Mouse (Mus musculus) heart, adult 11 months (tissue): ENCODE data around the gene Efcab3.
"Not testable (repeated sequence)": the region's sequence is repeated elsewhere in the genome, so short reads cannot be mapped to it uniquely, and the experiment has no call there.

Source experiments
- DNase-seq: peaks from one replicate; pipeline ENCODE4 v3.0.0; 2022

Efcab3 gene

DNA sequence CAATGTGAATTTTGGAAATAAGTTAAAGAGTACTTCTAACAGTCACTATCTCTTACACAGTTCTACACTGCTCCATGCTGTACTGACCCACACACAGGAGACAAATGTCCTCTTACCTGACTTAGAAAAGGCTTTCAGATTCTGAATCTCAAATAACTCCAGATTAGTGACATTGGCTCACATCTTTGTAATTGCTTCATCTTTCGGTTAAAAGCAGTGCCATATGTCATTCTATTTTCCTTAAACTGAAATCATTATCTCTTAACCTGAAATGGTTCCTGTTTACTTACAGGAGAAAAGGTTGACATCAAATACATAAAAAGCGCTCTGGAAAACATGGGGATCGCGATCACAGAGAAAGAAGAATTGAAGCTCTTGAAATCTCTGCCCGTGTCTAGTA is at the start of gene Efcab3:
TSS of gene Efcab3 (plus strand) at position 301 of the 400 bp plus-strand sequence.
- DNase-seq = no peak

DNA sequence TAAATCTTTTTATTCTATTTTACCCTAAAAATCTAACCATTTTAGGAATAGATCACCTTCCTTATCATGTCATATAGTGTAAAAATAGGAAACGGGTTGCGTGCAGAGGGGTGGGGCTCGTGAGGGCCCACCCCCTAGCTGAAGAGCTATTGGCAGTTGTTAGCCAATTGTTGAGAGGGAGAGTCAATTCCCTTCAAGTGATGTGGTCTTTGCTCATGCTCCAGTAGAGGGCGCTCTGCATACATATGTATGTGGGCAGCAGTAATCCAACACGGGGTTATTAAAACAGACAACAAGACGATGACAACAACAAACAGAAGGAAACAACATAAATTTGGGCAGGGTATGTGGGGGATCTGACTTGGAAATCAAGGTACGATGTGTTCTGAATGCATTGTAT is 42.3 kb upstream of the Efcab3 start:
- no peak for DNase-seq

DNA sequence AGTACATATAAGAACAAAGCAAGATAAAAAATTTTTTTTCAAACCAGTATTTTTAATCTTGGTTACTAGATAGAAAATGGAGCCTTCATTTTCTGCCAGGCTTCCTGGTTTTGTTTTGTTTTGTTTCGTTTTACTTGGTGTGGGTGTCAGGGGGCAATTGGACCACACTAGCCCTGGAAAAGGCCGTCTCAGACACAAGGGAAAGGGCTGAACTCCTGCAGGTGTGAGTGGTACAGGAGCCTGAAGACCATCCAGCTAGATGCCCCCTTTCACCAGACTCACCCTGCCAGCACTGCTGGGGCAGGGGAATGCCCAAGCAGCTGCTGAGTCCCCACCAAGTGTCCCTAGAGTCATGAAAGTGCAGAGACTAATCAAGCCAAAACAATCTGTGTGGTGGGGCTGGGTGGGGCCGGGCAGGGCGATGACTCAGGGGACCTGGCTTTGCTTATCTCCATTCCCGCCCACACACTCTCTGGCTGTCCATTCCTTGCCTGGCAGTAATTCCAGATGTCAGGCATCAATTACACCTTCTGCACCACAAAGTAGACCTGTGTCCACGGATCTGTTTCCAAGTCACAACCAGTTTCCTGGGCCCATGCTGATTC is 34.5 kb upstream of the Efcab3 start:
- DNase-seq = peak; percentile 74

DNA sequence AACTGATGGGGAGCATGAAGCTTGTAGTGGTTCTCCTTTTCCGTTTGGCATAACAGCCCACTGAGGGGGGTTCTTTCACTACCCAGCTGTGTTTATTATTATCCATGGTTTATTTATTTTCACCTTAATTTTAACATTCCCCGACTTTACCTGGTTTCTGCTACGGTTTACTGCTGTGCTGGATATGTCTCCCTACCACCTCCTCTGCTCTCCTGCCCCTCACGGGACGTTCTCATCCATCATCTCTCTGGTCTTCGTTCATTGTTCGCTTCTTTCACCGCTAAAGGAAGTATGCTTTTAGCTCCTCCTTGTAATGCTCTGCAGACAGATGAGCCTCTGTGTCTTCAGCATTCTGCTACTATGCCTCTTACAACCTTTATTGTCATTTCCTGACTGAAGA is 33.9 kb upstream of the Efcab3 start:
- no peak for DNase-seq

DNA sequence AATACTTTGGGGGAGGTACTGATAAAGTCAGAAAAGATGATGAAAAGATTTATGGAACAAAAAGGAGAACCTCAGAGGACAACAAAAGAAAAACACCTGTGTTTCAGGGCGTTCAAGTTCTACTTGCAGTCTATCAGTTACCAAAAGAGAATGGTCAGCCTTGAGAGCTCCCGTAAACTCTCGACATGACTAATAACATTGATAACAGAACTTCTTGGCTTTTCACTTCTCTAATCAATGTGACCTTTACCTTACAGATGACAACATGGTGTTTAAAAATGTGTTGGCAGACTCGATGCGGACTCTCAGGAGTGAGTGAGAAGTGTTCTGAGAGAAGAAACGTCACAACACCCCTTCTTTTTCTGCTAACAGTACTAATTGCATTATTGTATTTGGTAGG is 33.2 kb upstream of the Efcab3 start:
- no peak for DNase-seq

DNA sequence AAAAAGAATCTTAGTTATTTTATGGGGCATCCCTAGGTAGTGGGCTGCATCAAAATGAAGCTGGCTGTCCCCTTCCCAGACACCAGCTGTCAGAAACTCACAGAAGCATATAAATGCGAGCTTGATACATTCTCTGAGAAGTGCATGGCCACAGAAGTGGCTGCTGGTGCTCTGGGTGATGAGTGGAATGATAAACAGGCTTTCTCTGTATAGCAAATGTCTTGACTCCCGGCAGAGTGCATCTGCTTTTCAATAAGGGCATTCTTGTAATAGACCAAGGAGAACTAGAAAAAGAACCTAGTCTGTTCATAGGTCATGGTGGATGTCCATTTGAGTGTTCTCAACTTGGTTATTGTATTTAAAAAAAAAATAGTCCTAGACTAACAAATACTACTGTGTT is 32.3 kb upstream of the Efcab3 start:
- DNase-seq = no peak

DNA sequence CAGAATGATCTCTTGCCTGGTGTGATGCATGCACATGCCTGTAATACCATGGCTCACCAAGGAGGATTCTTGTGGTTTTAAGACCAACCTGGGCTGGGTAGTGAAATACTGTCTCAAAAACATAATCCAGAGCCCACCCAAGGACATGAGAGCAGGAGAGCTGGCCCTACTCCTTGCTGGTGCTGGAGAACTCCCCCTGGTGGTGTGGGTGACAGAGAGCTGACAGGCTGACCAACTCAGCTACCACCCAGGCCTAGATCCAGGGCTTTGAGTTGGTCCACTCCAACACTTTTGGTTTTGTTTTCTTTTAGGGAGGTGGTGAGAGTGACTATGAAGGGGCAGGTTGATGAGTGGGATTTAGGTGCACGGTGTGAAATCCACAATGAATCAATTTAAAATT is 28.3 kb upstream of the Efcab3 start:
- DNase-seq = peak; percentile 51

DNA sequence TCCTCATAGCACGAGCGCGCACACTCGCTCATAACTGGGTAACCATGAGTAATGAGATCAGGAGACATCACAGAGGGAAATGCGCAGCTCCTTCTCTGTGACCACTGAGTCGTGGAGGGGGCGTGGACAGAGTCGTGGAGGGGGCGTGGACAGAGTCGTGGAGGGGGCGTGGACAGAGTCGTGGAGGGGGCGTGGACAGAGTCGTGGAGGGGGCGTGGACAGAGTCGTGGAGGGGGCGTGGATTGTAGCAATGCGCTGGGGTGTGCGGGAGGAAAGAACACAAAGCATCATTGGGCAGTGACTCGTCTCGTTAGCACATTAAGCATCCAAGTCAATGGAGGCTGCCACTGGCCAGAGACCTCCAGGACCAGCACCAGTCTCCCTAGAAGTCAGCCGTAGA is 49.1 kb downstream of the Efcab3 start:
- DNase-seq = not testable (repeated sequence)

DNA sequence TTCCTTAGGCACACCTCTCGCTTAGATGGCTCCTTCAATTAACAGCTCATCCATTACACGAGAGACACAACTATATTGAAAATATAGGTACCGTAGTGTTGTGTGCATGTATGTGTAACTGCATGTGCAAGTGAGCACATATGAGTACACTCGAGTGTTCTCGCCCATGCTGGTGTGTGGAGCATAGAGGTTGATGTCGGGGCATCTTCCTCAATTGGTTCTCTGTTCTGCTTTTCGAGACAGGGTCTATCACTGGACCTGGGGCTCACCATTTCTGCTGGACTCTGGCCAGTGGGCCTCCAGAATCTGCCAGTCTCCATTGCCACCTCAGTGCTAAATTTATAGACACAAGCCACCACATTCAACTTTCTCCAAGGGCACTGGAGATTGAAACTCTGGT is 54.4 kb downstream of the Efcab3 start:
- peak; percentile 72 for DNase-seq

DNA sequence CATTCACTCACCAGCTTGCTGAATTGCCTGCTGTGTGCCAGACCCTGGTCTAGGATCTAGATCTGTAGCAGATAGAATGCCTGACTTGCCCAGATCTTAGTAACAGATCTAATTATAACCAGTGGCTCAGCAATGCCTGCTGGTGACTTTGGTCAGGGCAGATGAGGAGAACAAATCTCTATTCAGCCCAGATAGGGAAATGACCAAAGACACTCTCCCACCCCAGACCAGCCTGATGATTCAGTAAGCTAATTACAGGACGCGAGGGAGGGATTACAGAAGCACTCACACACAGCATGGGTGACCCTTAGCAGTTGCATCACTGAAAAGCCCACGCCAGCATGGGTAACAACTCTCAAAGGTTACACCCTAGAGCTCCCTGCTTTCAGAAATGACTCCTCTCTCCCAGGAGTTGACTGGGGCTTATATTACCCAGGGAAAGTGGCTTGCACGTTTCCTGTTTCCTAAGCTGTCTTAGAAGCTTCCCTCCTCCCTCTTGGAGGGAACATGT is 57.2 kb downstream of the Efcab3 start:
- DNase-seq = peak; percentile 77

DNA sequence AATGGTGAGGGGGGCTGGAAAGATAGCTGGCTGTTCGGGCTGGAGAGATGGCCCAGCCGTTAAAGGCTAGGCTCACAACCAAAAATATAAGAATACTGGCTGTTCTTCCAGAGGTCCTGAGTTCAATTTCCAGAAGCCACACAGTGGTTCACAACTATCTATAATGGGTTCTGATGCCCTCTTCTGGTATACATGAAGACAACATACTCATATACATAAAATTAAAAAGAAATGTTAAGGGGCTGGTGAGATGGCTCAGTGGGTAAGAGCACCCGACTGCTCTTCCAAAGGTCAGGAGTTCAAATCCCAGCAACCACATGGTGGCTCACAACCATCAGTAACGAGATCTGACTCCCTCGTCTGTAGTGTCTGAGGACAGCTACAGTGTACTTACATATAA is 58.4 kb downstream of the Efcab3 start:
- DNase-seq = peak; percentile 14

DNA sequence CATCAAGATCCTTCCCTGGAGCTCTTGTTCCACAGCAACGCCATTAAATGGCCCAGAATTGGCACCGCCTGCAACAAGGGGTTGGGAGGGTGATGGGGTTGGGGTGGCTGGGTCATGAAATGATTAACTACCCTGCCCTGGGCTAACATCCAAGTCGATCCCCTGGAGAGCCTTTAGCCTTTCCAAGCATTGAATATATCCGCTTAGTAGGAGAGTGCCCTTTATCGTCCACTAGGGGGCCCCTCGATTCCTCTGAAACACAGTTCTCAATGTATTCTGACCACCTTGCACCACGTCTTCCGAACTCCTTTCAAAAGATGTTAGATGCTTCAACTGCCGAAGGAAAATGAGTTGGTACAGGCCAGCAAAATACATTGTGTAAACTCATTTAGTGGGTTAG is 60.6 kb downstream of the Efcab3 start:
- peak; percentile 85 for DNase-seq

DNA sequence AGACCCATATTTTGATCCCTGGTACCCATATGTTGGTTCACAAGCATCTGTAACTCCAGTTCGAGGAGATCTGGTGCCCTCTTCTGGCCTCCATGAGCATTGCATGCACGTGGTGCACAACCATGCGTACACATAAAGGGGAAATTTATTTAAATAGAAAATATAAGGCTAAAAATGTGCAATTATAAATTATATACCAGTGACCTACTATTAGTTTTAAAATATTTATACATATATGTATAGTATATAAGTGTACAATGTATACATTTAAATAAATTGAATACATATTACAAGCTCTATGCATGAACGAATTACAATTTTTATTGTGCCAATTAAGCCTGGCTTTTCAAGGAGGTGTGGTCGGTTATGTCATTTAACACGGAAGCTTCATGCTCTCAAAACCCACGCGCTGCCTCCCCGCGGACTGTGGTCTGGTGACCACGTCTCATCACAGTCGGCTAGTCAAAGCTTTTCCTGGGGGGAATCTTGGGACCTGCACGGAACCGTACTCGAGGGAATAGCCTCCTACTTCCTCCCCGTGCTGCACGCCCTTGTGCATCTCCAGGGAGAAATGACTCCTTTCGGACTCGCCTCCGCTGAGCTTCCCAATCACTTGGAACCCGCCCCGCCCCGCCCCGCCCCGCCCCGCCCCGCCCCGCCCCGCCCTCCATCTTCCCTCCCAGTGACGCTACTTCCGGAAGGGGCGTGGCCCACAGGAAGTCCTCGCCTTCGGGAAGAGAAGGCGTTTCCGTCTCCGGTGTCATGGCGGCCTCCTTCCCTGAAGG is 62.5 kb downstream of the Efcab3 start, which contains the start of gene Mettl2:
TSS of gene Mettl2 (plus strand) at position 691 of the 785 bp plus-strand sequence.
- DNase-seq = peak; percentile 98

DNA sequence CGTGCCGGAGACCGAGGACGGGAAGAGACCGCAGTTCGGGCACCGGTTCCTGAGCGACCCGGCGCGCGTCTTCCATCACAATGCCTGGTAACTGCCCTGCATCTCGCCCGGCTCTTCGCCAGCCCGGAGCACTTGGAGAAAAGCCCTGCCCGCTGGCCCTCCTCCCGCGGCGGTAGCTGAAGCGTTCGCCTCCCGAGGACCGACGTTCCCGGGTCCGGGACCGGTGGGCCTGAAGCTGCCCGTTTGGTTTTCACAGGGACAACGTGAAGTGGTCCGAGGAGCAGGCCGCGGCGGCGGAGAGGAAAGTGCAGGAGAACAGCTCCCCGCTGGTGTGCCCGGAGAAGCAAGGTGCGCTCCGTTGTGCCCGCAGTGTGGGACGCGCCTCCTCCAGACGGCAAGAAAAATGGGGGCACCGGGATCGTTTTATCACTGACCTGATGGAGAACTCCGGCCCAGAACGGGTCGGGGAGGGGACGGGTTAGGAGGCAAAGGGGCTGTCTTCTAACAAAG is 63.2 kb downstream of the Efcab3 start:
- DNase-seq = no peak

DNA sequence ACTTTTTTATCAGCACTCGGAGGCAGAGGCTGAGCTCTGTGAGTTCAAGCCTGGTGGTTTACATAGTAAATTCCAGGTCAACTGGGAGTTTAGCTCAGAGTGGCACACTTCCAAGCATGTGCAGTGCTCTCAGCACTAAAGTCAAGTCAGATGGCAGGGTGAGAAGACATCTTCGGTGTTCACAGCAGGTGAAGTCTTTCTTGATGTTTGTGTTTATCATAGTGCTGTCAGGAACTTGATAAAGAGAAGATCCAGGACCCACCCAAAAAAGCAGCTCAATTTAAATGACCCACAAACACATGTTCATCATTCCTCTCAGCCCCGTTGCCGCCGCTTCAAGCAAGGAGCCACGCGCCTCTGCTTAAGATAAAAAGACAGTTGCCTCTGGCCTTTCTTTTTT is 72.3 kb downstream of the Efcab3 start:
- DNase-seq = no peak

DNA sequence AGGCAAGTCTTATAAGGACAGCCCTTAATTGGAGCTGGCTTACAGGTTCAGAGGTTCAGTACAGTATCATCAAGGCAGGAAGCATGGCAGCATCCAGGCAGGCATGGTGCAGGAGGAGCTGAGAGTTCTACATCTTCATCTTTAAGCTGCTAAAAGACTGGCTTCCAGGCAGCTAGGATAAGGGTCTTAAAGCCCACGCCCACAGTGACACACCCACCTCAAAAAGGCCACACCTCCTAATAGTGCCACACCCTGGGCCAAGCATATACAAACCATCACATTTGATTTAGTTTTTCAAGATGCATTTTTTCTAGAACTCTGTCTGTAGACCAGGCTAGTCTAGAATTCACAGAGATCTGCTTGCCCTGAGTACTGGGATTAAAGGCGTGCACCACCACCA is 73.9 kb downstream of the Efcab3 start:
- DNase-seq = not testable (repeated sequence)

DNA sequence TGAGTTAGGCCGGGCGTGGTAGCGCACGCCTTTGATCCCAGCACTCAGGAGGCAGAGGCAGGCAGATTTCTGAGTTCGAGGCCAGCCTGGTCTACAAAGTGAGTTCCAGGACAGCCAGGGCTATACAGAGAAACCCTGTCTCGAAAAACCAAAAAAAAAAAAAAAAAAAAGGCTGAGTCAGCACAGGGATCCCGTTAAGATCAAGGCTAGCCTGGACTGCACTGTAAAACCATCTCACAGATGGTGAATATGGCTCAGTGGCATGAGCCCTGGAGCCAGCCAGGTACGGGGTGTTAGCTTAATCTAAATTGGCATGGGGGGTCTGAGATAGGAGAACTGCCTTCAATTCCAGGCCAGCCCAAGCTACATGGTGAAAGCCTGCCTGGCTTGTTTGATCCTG is 77.1 kb downstream of the Efcab3 start:
- not testable (repeated sequence) for DNase-seq

DNA sequence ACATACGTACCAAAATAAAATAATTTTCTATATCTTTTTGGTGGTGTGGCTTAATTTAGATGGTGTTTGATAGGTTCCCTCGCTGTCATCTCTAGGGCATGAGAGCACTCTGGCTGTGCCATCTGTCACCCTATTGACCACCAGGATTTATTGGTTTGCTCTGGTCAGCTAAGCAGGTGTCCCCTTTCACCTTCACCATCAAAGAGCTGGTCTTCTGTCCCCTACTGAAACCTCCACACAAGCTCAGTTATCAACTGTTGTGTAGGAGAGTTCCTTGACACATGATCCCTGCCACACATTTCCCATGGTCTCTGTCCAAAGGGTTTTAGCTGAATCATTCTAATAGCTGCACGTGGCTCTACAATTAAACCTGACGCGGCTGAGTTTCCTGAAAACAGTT is 77.7 kb downstream of the Efcab3 start:
- DNase-seq = no peak

DNA sequence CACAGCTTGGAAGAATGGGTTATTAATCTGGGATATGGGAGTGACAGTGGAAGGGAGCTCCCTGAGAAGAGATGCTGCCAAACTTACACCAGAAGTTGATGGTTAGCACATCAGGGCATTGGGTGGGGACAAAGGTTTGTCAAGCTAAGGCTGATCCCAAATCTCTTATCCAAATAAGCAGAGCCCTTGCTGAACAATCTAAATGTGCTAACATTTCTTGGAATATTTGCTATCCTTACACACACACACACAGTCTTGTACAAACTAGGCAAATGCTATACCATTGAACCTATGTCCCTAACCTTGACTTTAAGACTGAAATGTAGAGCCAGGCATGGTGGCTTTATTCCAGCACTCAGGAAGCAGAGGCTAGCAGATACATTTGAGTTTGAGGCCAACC is 80.2 kb downstream of the Efcab3 start:
- no peak for DNase-seq

DNA sequence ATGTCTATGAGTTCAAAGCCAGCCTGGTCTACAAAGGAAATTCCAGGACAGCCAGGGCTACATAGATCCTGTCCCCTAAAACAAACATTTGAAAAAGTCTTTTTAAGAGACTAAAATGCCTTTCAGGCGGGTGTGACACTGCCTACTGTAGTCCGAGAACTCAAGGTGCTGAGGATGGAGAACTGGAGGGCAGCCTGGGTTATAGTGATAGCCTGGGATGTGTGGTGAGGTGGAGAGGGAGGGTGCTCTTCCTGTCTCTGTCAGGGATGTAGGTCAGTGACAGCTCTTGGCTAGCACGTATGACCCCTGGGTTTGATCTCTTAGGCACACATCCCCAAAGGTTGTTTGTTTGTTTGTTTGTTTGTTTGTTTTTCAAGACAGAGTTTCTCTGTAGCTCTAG is 80.7 kb downstream of the Efcab3 start:
- no peak for DNase-seq

DNA sequence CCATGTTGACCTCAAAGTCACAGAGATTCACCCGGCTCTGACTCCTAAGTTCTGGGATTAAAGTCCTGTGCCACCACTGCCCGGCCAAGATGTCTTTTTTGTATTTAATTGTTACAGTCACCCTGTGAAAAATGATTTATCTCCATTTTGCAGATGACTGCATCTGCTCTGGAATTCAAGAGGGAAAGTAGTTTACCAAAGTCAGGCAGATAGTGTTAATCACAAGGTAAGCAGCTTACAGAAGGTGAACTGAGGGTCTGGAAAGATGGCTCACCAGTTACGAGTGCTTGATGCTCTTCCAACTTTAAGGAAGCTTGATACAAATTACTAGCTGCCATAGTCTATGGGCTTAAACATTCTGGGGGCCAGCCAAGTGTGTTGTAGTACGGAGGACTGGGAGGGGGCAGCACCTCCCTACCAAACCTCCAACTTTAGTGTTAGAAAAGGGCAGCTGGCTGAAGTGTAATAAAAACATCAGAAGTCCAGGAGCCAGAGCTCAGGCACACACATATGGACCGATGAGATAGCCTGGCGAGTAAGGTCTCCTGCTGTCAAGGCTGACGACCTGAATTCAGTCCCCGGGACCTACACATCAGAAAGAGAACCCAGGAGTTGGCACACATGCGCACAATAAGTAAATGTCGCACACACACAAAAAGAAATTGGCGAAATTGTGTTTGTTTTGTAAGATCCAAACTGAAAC is 81.3 kb downstream of the Efcab3 start:
- DNase-seq = no peak

DNA sequence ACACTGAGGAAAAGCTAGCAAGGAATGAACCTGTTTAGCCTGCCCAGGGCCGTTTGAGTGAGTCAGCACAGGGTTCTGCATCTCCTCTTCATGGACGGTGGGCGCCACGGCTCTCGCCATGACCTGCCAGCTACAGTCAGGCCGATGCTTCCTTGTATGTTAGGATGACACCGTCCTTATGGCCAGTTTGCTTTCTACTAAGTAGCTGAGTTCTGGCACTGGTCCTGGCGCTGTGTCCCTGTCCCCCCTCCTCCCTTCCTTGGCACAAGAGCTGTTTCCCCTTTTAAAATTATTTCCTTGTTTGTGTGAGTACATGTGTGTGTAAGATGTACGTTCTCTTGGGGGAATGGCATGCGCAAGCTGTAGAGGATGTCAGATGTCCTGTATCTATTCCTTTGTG is 81.8 kb downstream of the Efcab3 start:
- DNase-seq = no peak

DNA sequence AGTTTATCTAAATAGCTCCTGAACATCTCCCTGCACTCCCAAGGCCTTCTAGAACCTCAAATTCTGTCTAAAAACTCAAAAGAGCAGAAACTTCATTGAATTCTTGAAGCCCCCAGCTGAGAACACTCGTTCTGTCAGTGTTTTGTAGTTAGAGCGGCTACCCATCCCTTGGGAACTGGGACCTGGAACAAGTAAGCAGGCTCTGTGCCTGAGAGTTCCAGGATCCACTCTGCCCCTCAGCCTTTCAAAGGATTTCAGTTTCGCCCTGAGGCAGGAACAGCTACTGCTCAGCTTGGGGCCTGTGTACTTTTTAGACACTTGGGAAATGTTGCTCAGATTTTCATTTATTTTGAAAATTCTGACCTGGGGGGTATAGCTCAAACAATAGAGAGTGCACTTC is 83.2 kb downstream of the Efcab3 start, which contains the start of gene Gm10842:
TSS of gene Gm10842 (plus strand) at position 301 of the 400 bp plus-strand sequence.
- no peak for DNase-seq

DNA sequence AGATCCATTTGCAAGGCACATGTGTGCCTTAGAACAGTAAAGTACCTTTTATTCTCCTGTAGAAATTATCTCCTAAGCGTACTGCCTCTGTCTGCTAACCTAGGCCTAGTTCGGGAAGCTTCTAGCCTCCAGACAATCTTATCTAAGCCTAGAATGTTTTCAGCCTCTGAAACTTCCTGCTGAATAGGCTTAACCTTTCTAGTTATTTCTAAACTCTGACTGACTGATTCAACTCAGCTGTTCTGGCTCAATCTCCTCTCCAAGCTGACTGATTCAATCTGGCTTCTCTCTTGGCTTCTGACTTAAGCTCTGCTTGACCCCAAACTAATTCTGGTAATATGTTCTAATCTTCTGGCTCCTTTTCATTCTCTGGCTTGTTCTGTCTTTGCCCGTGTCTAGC is 86.0 kb downstream of the Efcab3 start:
- DNase-seq = no peak
